Mouse (Mus musculus): ENCODE measurements around the gene Mboat2.

Mboat2 gene

GRCm38 (mm10) chr12:24830766-24831152 lies at the start of gene Mboat2:
Gene Mboat2, plus strand, starts transcription at chr12:24830879.
- DNase-seq (ENCODE audit: low spot score) = peak; percentile 71

- no peak for DNase-seq (ENCODE audit: low spot score)
Observed at GRCm38 (mm10) chr12:24783735-24784134, 46.9 kb upstream of the Mboat2 start.

GRCm38 (mm10) chr12:24785882-24786281 lies 44.8 kb upstream of the Mboat2 start:
- DNase-seq (ENCODE audit: low spot score) = no peak

- no peak for DNase-seq (ENCODE audit: low spot score)
Observed at GRCm38 (mm10) chr12:24786316-24786715, 44.4 kb upstream of the Mboat2 start.

- DNase-seq (ENCODE audit: low spot score) = no peak
Observed at GRCm38 (mm10) chr12:24789659-24790058, 41.0 kb upstream of the Mboat2 start.

GRCm38 (mm10) chr12:24811230-24811629 lies 19.4 kb upstream of the Mboat2 start:
- DNase-seq (ENCODE audit: low spot score) = no peak

GRCm38 (mm10) chr12:24811906-24812305 lies 18.8 kb upstream of the Mboat2 start:
- no peak for DNase-seq (ENCODE audit: low spot score)

GRCm38 (mm10) chr12:24822831-24823230 lies 7.8 kb upstream of the Mboat2 start:
- no peak for DNase-seq (ENCODE audit: low spot score)

GRCm38 (mm10) chr12:24823636-24824354 lies 6.9 kb upstream of the Mboat2 start:
- no peak for DNase-seq (ENCODE audit: low spot score)

- DNase-seq (ENCODE audit: low spot score) = no peak
Observed at GRCm38 (mm10) chr12:24830086-24830485, 593 bp upstream of the Mboat2 start.

GRCm38 (mm10) chr12:24831153-24831963 lies 679 bp downstream of the Mboat2 start:
- peak; percentile 91 for DNase-seq (ENCODE audit: low spot score)

- no peak for DNase-seq (ENCODE audit: low spot score)
Observed at GRCm38 (mm10) chr12:24831964-24832427, 1.3 kb downstream of the Mboat2 start.

GRCm38 (mm10) chr12:24832438-24832837 lies 1.8 kb downstream of the Mboat2 start:
- no peak for DNase-seq (ENCODE audit: low spot score)

- DNase-seq (ENCODE audit: low spot score) = no peak
Observed at GRCm38 (mm10) chr12:24837947-24838346, 7.3 kb downstream of the Mboat2 start.

GRCm38 (mm10) chr12:24841115-24841879 lies 10.6 kb downstream of the Mboat2 start:
- peak; percentile 66 for DNase-seq (ENCODE audit: low spot score)

- no peak for DNase-seq (ENCODE audit: low spot score)
Observed at GRCm38 (mm10) chr12:24842299-24842910, 11.7 kb downstream of the Mboat2 start.

GRCm38 (mm10) chr12:24843395-24844072 lies 12.9 kb downstream of the Mboat2 start:
- no peak for DNase-seq (ENCODE audit: low spot score)

GRCm38 (mm10) chr12:24845344-24845743 lies 14.7 kb downstream of the Mboat2 start:
- no peak for DNase-seq (ENCODE audit: low spot score)

GRCm38 (mm10) chr12:24848107-24848506 lies 17.4 kb downstream of the Mboat2 start:
- no peak for DNase-seq (ENCODE audit: low spot score)

GRCm38 (mm10) chr12:24857354-24857753 lies 26.7 kb downstream of the Mboat2 start:
- no peak for DNase-seq (ENCODE audit: low spot score)

GRCm38 (mm10) chr12:24859357-24859756 lies 28.7 kb downstream of the Mboat2 start:
- DNase-seq (ENCODE audit: low spot score) = no peak

All from testis, postnatal 10 days (tissue).